Mouse (Mus musculus) cerebellum, adult 11-12 months (tissue): ENCODE measurements around the gene Chst2.

ENCODE experiments used
- DNase-seq: peaks from one replicate; pipeline ENCODE4 v3.0.0; 2022

Chst2 gene

DNA sequence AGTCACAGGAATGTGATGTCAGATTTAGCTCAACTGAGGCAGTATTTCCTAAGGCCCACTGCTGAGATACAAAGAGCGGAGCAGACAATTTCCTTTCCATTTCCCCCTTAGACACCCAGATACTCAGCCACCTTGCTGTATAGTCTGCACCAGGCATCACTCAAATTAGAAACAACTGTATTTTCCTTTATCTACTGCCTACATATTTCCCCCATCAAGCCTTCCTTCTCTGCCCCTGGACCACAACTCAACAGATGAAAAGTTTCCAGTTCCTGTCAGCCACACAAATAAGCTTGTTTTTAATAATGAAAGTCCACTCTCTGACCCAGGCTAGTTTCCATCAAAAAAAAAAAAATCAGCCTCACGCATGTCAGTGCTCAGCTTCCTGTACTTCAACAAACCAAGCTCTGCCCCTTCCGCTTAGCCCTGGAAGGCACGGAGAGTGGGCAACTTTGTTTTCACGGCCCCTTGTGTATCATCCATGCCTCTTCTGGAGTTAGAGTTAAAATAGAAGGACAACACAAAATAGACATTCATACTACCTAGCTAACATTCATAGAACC is 52.6 kb downstream of the Chst2 start:
- no peak for DNase-seq

DNA sequence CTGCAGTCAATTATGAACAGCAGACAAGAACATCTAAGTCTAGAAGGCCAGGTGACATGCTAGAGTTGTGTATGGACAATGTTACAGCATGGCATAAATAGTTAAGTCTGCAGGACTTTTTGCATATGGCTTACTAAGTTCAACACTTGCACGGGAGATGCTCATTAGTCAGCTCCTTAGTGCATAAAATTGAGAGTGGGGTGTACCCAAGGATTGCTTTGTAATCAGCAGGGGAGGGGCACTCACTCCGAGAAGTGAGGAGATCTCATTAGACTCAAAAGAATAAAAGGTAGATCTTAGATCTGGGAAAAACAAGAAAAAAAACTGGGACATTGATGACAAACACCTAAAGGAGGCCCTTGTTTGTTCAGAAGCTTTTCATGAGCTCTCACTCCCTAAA is 54.6 kb downstream of the Chst2 start:
- DNase-seq, result no peak

- DNase-seq, result no peak
Measured at GRCm38 (mm10) chr9:95350550-95350949, 56.0 kb downstream of the Chst2 start.
